Mouse (Mus musculus) ES-E14 (cell line): Measurements from ENCODE around the gene 1190005I06Rik. TPM values are rescaled to one million over a fixed set of nuclear protein-coding genes. Genes with fewer than 3 reads are reported as not detected.

Source experiments
- DNase-seq: peaks from one replicate; pipeline ENCODE4 v3.0.0-alpha.2; 2013; ENCODE audit warnings: low read depth, low spot score
- H3K27ac ChIP-seq: 2 replicates; pipeline ENCODE4 v1.5.1; 2012; ENCODE audit warnings: low read depth, mild to moderate bottlenecking, low read length, moderate library complexity, mixed read lengths; ENCODE audit not compliant: poor library complexity, insufficient read depth, severe bottlenecking
- H3K36me3 ChIP-seq: 2 replicates; pipeline ENCODE4 v1.6.1; 2012; ENCODE audit warnings: mild to moderate bottlenecking, low read length, moderate library complexity, mixed read lengths; ENCODE audit not compliant: control insufficient read depth, poor library complexity, insufficient read depth, severe bottlenecking
- H3K4me1 ChIP-seq, 2 experiments: fragments of 150-350 bp in 1 of 2; sonication (generic) in 1 of 2; 2 replicates each; pipeline ENCODE4 v1.6.1; 2012; ENCODE audit warnings: low read length in 2 of 2, mild to moderate bottlenecking in 1 of 2, mixed read lengths in 1 of 2; ENCODE audit not compliant: control insufficient read depth in 2 of 2, insufficient read depth in 2 of 2, poor library complexity in 1 of 2
- H3K4me3 ChIP-seq, 2 experiments: fragments of 150-350 bp in 1 of 2; sonication (generic) in 1 of 2; 2 replicates each; pipeline ENCODE4 v1.5.1; 2012; ENCODE audit warnings: low read length in 2 of 2, low read depth in 1 of 2, mild to moderate bottlenecking in 1 of 2, mixed read lengths in 1 of 2; ENCODE audit not compliant: insufficient read depth in 1 of 2, poor library complexity in 1 of 2, severe bottlenecking in 1 of 2
- H3K9ac ChIP-seq: 2 replicates; pipeline ENCODE4 v1.6.1; 2012; ENCODE audit warnings: low read depth, mild to moderate bottlenecking, low read length, mixed read lengths; ENCODE audit not compliant: poor library complexity, insufficient read depth, severe bottlenecking
- H3K9me3 ChIP-seq: fragments of 150-350 bp; sonication (generic); 2 replicates; pipeline ENCODE4 v1.6.1; 2012; ENCODE audit warnings: low read depth, mild to moderate bottlenecking, low read length; ENCODE audit not compliant: control insufficient read depth, insufficient read depth
- CHD2 ChIP-seq: IDR thresholded peaks from 2 replicates; pipeline ENCODE4 v1.6.1; 2014; ENCODE audit warnings: mild to moderate bottlenecking, low read depth, low read length, inconsistent platforms
- HCFC1 ChIP-seq: IDR thresholded peaks from 2 replicates; pipeline ENCODE4 v1.6.1; 2012; ENCODE audit warnings: low read length, inconsistent platforms, borderline replicate concordance; ENCODE audit not compliant: insufficient read depth
- MAFK ChIP-seq: IDR thresholded peaks from 2 replicates; pipeline ENCODE4 v1.6.1; 2014; ENCODE audit warnings: mild to moderate bottlenecking, low read depth, low read length, inconsistent platforms; ENCODE audit not compliant: insufficient read depth
- ZC3H11A ChIP-seq: IDR thresholded peaks from 2 replicates; pipeline ENCODE4 v1.6.1; 2012; ENCODE audit warnings: low read depth, mild to moderate bottlenecking, inconsistent platforms, low read length, borderline replicate concordance
- ZNF384 ChIP-seq: IDR thresholded peaks from 2 replicates; pipeline ENCODE4 v1.6.1; 2012; ENCODE audit warnings: low read depth, low read length, inconsistent platforms
- in situ Hi-C, 2 experiments: fragments of 600-800 bp; cut with MboI; formaldehyde crosslinking; loops; one replicate each; pipeline ENCODE4 v1.15.1; 2025; ENCODE audit warnings: low sequenced_read_pairs in 2 of 2, inconsistent platforms in 1 of 2; ENCODE audit not compliant: unreplicated experiment in 2 of 2
- total RNA-seq: library from RNA; depleted of rRNA; stranded (reverse); fragments of 300-350 nt; gene quantifications from 2 replicates; pipeline ENCODE4 v1.2.3, GENCODE M21; 2012

1190005I06Rik gene
- total RNA-seq, 1 experiment: 21.8 TPM

DNA sequence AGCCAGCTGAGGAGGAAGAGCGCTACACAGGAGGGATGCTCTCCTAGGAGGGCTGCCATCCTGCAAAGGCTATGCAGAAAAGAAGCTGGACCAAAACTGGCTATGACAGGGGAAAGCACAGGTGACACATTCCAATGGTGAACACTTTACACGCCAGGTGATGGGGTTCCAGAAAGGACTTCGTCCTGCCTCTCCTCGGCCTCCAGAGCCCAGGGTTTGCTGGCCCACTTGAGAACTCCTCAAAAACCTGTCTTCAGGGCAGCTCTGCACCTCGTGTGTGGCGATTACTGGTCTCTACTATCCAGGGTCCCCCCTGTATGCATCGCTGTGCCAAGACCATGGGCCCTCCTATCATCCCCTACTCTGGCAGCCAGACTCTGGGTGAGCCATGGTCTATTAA lies 41.1 kb upstream of the 1190005I06Rik start:
- in situ Hi-C loops: loop anchor here in 1 of 2 experiments (25.0 kb wide), 1 partner anchor 99 kb away; no protein-coding TSS in a partner anchor
- no peak for DNase-seq
- no peaks in the 10 kb centered on the region for H3K9me3 ChIP-seq
- no peaks in the 10 kb centered on the region for H3K4me1 ChIP-seq
- H3K36me3 ChIP-seq: no peaks in the 10 kb centered on the region
- TF ChIP-seq CHD2 (no peak), ZNF384 (no peak), HCFC1 (no peak), ZC3H11A (no peak), MAFK (no peak)
- H3K27ac ChIP-seq: no peak overlapping the region
- no peak overlapping the region for H3K4me3 ChIP-seq
- H3K9ac ChIP-seq: no peak overlapping the region

DNA sequence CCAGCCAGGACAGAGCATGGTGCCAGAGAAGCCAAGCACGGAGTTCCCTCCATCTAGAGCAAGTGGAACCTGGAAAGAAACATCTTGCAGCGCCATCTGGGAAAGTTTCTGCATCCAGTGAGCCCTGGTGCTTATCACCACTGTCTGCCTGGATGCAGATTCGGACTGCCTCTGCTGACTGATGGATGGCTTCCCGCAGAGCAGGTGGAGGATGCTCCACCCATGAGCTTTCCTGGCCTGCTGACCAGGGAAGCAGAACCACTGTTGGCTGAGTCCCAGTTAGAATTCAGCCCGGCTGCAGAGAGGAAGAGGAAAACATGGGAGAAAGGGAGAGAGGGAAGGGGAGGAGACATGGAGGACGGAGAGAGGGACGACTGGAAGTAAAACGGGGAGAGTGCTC lies 40.4 kb upstream of the 1190005I06Rik start:
- no peak for DNase-seq
- Histone ChIP-seq H3K9me3 (no peaks in the 10 kb centered on the region), H3K27ac (no peak overlapping the region), H3K4me3 (no peak overlapping the region), H3K9ac (no peak overlapping the region), H3K4me1 (no peaks in the 10 kb centered on the region), H3K36me3 (no peaks in the 10 kb centered on the region)
- in situ Hi-C loops: loop anchor here in 1 of 2 experiments (25.0 kb wide), 1 partner anchor 100 kb away; no protein-coding TSS in a partner anchor
- TF ChIP-seq HCFC1 (no peak), MAFK (no peak), ZNF384 (no peak), CHD2 (no peak), ZC3H11A (no peak)

DNA sequence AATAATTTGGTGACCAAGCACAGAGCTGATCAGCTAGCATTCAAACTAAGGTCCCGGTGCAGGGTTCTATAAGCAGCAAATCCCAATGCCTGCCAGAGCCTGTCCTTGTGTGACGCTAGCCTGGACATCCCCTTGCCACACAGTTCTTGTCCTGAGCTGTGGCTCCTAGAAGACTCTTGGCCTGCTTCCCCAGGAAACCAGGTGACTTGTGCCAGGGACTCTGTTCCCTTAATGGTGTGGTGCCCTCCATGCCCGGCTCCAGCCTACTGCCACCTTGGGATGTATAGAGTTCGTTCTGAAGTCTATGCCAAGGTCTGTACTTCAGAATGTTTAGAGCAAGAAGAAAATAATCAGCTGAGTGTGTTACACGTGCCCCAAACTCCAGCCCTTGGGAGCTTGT lies 39.1 kb upstream of the 1190005I06Rik start:
- in situ Hi-C loops: loop anchor here in 1 of 2 experiments (25.0 kb wide), 1 partner anchor 101 kb away; no protein-coding TSS in a partner anchor
- Histone ChIP-seq H3K36me3 (no peaks in the 10 kb centered on the region), H3K9me3 (no peaks in the 10 kb centered on the region), H3K4me3 (no peak overlapping the region), H3K9ac (no peak overlapping the region), H3K27ac (no peak overlapping the region), H3K4me1 (no peaks in the 10 kb centered on the region)
- DNase-seq: no peak
- TF ChIP-seq ZC3H11A: no peak
- TF ChIP-seq ZNF384: no peak
- no peak for TF ChIP-seq HCFC1
- no peak for TF ChIP-seq CHD2
- TF ChIP-seq MAFK: no peak

DNA sequence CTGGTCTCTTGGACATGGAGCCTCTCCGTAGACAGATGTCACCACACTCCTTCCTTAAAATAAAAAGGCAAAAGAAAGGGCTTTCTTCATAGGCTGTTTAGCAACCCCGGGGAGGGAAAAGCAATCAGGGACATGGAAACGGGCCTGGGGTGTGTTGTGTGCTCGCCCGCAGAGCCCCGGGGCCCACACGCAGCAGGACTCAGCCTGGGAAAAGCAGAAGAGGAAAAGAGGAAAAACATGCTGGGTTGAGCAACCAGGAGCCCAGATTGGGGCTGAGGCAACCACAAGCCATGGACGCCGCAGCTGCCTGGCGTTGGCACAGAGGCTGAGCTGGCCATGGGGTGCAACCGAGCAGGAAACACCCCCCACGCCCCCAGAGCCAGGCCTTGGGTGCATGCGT lies 38.6 kb upstream of the 1190005I06Rik start:
- in situ Hi-C loops: loop anchor here in 1 of 2 experiments (25.0 kb wide), 1 partner anchor 101 kb away; no protein-coding TSS in a partner anchor

More for the DNA sequence above, 38.6 kb upstream of the 1190005I06Rik start:
- Histone ChIP-seq H3K27ac (no peak overlapping the region), H3K4me3 (no peak overlapping the region), H3K36me3 (no peaks in the 10 kb centered on the region), H3K9me3 (no peaks in the 10 kb centered on the region), H3K9ac (no peak overlapping the region), H3K4me1 (no peaks in the 10 kb centered on the region)
- TF ChIP-seq CHD2 (no peak), HCFC1 (no peak), MAFK (no peak), ZC3H11A (no peak), ZNF384 (no peak)
- no peak for DNase-seq
